Mouse (Mus musculus) embryonic fibroblast, embryonic 13.5 days (primary cell): ENCODE data around the gene Dync2h1. TPM values are rescaled to one million over a fixed set of nuclear protein-coding genes. Genes with fewer than 3 reads are reported as not detected.
"Not testable (repeated sequence)": the region's sequence is repeated elsewhere in the genome, so short reads cannot be mapped to it uniquely, and the experiment has no call there.

Experiments
- H3K27ac ChIP-seq: 2 replicates; pipeline ENCODE4 v1.5.1; 2012; ENCODE audit warnings: low read length, control low read depth, inconsistent platforms; ENCODE audit not compliant: insufficient read depth
- H3K4me1 ChIP-seq: 2 replicates; pipeline ENCODE4 v1.6.1; 2011; ENCODE audit warnings: low read length; ENCODE audit not compliant: control insufficient read depth, insufficient read depth
- H3K4me3 ChIP-seq: 2 replicates; pipeline ENCODE4 v1.5.1; 2011; ENCODE audit warnings: mild to moderate bottlenecking, control low read depth, low read length; ENCODE audit not compliant: insufficient read depth
- CTCF ChIP-seq: IDR thresholded peaks from 2 replicates; pipeline ENCODE4 v1.5.1; 2011; ENCODE audit warnings: mild to moderate bottlenecking, control low read depth, low read length, moderate library complexity, borderline replicate concordance; ENCODE audit not compliant: insufficient read depth
- POLR2A ChIP-seq: IDR thresholded peaks from 2 replicates; pipeline ENCODE4 v1.6.1; 2011; ENCODE audit warnings: low read depth, mild to moderate bottlenecking, control low read depth, low read length, moderate library complexity
- polyA plus RNA-seq: library from polyadenylated mRNA; stranded (reverse); fragments of >200 nt; gene quantifications from 2 replicates; pipeline ENCODE4 v1.2.4, GENCODE M21; 2011; ENCODE audit warnings: low read depth; ENCODE audit not compliant: missing spikeins, insufficient read length

Dync2h1 gene
- polyA plus RNA-seq, 1 experiment: 8.6 TPM

- Histone ChIP-seq H3K4me1 (no peaks in the 10 kb centered on the region), H3K27ac (no peak overlapping the region), H3K4me3 (no peak overlapping the region)
- TF ChIP-seq POLR2A (no peak), CTCF (no peak)
These were observed 256.7 kb downstream of the Dync2h1 start for GRCm38 (mm10) chr9:6927399-6928035.

DNA sequence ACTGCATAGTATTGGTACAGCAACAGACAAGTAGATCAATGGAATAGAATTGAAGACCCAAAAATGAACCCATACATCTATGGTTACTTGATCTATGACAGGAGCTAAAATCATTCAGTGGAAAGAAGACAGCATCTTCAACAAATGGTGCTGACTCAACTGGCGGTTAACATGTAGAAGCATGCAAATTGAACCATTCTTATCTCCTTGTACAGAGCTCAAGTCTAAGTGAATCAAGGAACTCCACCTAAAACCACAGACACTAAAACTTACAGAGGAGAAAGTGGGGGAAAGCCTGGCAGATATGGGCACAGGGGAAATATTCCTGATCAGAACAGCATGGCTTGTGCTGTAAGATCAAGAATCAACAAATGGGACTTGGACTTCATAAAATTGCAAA, 270.8 kb downstream of the Dync2h1 start:
- TF ChIP-seq POLR2A (no peak), CTCF (no peak)
- no peaks in the 10 kb centered on the region for H3K4me1 ChIP-seq
- H3K4me3 ChIP-seq: no peak overlapping the region
- H3K27ac ChIP-seq: no peak overlapping the region

DNA sequence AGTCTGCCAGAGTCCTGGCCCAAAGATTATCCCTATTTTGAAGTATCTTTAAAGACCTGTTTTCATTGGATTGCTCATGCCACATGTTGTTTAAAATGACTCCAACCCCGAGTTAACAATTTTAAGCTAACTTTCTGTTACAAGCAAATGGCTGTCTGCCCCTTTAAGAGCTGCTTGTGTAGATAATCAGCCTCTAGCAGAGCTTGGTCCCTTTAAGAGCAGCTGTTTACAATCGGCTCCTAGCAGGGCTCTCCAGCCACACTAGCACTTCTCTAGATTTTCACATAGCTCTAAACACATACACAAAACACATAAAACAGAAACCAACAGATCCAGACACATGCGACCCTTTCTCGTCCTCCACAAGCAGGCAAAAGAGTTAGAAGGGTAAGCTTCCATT, 273.7 kb downstream of the Dync2h1 start:
- H3K27ac ChIP-seq, H3K4me3 ChIP-seq, H3K4me1 ChIP-seq: not testable (repeated sequence)

- no peak overlapping the region for H3K4me3 ChIP-seq
- no peak overlapping the region for H3K27ac ChIP-seq
- no peak for TF ChIP-seq POLR2A
- TF ChIP-seq CTCF: no peak
- no peaks in the 10 kb centered on the region for H3K4me1 ChIP-seq
These were observed 282.6 kb downstream of the Dync2h1 start for GRCm38 (mm10) chr9:6901620-6902019.

GRCm38 (mm10) chr9:6891331-6891730, 292.9 kb downstream of the Dync2h1 start:
- TF ChIP-seq CTCF (no peak), POLR2A (no peak)

GRCm38 (mm10) chr9:6881187-6881984, 302.9 kb downstream of the Dync2h1 start:
- no peak overlapping the region for H3K4me3 ChIP-seq
- TF ChIP-seq CTCF (no peak), POLR2A (no peak)
- H3K27ac ChIP-seq: no peak overlapping the region
- no peaks in the 10 kb centered on the region for H3K4me1 ChIP-seq

More at GRCm38 (mm10) chr9:6891331-6891730, 292.9 kb downstream of the Dync2h1 start:
- no peak overlapping the region for H3K4me3 ChIP-seq
- no peak overlapping the region for H3K27ac ChIP-seq
- no peaks in the 10 kb centered on the region for H3K4me1 ChIP-seq

Other genes with a start within 250 kb of the Dync2h1 start
- gene Dcun1d5, start 74 bp upstream of the Dync2h1 start, polyA plus RNA-seq: 108 and 121 TPM in 2 replicates
- 10.5 and 17.7 TPM in 2 replicates for gene Mmp13, start 88.1 kb upstream of the Dync2h1 start, polyA plus RNA-seq
- gene Mmp12, start 159.9 kb upstream of the Dync2h1 start, polyA plus RNA-seq: 0.55 and 2.9 TPM in 2 replicates
- not detected in 2 replicates for gene Mmp1b, start 203.6 kb upstream of the Dync2h1 start, polyA plus RNA-seq